Mouse (Mus musculus) heart, adult 18-20 months (tissue): ENCODE results near the gene Bid. TPM values are rescaled to one million over a fixed set of nuclear protein-coding genes. Genes with fewer than 3 reads are reported as not detected.
"Not testable (repeated sequence)": the region's sequence is repeated elsewhere in the genome, so short reads cannot be mapped to it uniquely, and the experiment has no call there.

Source experiments
- DNase-seq, 2 experiments: peaks; one replicate each; pipeline ENCODE4 v3.0.0; 2021 to 2022; ENCODE audit warnings: mixed read lengths in 1 of 2
- total RNA-seq, 2 experiments: library from RNA; stranded (reverse); gene quantifications; 2 replicates each; pipeline ENCODE4 v1.2.3; 2021

Gene Bid
- total RNA-seq, 2 experiments from 2014 or later, result 0.97 to 1.3 TPM

- DNase-seq, result no peak
Observed at GRCm38 (mm10) chr6:120937104-120937617, 20.5 kb upstream of the Bid start.

DNA sequence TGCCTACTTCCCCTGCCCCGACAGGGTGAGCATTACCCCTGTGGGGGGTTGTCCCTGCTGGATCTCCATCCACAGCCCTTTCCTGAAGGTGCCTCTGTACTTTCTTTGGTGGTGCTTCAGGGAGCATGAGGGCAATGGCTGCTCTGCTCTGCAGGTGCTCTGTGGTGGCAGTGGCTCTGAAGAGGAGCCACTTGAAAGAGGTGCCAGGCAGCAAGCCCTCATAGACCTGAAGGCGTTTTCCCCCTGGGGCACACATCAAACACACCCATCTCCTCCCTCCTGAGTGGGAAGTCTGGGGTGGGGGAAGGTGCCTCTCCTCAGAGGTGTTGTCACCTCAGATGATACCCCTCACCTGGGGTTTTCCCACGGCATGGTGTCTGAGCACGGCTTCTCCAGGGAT lies 17.5 kb upstream of the Bid start:
- no peak for DNase-seq

DNA sequence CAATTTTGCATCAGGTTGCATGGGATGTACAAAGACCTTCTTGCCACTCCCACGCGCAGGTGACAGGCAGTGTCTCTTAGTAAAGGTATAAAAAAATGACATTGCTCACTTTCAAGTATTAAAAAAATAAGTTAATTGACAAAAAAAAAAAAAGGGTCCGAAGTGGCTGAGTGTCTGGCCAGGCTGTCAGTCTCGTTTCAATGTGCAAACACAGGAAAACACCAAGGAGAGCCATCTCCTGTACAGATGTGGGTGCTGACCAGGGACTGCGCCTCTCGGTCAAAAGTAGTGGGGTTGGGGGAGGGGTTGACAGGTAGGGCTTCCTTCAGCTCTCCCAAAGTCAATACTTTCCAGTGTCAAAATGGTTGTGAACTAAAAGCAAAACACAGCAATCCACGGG lies 17.0 kb upstream of the Bid start:
- DNase-seq, result no peak

DNA sequence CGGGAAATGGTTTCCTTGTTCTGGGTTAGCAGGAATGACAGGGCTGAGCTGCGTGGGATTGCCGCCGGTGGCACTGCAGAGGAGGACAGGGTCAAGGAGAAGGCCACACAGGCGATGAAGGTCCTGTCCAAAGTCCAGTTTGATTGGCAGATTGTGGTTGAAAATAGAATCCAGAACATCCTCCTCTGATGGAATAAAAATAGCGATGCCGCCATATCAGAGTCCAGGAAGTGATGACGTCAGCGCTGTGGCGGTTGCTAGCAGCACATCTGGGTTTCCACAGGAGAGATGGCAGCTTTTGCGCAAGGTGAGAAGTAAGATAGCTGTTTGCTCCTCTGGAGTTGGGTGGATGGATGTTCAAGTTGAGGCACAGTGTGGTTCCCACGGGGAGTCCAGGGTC lies 15.9 kb upstream of the Bid start:
- DNase-seq, result peak; percentile 38 to 50

DNA sequence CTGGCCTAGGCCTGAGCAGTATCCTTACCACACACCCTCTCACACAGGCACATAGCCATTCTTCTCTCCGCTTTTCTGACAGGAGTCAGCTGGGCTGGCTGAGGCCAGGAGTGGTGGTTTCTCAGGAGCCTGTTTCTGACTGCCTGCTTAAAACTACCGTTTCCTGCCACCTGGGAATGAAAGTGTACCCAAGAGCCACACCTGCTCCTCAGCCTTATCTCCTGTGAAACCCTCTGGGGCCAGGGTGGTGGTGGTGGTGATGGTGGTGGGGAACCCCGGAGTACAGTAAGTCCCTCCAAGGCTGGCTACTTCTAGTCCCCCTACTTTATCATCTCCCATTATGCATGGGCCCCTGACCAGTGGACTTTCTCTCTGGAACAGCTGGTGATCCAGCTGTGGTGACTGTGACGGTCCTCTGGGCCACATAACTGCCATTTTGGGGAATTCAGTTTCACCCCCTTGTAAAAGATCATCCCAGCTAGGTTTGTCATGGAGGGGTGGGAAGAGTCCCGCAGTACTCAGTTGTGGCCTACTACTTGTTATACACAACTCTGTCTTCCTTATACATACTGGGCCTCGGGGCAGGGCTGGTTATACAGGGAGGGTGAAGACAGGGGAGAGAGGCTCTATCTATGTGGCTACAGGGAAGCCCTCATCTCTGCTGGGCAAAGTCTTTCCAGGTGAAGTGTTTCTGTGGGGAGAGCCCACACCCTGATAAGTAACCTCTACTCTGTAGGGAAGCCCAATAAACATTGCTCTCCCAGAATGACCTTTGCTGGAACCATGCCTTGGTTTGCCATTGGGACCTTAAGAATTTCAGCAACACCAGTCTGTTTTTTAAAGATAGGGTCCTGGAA lies 14.0 kb upstream of the Bid start:
- no peak for DNase-seq

DNA sequence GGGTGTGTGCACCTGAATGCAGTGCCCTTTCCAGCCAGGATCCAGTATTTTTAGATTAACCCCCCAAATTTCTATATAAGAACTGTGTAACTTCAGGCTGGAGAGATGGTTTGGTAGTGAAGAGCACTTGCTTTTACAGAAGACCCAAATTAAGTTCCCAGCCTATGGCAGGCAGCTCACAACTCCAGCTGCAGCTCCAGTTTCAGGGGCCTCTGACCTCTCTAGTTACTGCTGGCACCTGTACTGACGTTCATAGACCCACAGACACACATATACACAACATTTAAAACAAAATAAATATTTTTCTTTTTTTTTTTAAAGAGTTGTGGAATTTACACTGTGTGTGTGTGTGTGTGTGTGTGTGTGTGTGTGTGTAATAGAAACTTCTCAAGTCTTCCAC lies 12.8 kb upstream of the Bid start:
- no peak for DNase-seq

DNA sequence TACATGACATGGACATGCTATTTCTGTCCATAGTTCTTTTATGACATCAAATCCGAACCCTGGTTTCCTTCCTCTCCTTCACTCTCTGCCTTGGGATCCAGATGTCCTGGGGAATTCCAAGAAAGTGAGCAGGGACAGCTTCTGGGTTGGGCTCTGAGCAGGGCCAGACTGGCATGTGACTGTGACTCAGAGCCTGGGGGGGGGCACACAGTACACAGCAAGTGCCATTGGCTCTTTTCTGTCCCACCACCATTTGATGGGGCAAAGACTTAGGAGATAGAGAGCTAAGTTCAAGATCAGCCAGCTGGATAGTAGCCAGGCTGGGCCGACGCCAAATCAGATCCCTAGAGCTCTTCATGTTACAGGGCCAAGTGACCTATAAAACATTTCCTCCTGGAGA lies 11.1 kb upstream of the Bid start:
- peak; percentile 57 to 60 for DNase-seq

DNA sequence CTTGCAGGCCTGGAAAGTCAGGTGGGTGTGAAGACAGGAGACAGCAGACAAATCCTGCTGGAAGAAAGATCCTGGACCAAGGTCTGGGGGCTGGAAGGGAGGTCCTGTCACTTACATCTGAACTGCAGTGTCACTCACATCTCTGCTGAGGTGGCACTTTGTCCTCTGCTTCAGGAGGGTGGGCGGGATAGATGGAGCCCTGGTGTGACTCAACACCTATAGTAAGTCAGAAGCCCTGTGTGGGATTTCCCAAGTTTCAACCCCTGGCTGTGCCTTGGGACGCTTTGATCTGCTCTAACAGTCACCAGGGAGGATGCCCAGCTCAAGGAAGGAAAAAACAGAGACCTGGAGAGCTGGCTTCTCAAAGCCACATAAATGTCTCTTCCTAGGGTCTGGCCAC lies 10.2 kb upstream of the Bid start:
- DNase-seq, result no peak

- DNase-seq, result not testable (repeated sequence)
Observed at GRCm38 (mm10) chr6:120924791-120925321, 8.2 kb upstream of the Bid start.

DNA sequence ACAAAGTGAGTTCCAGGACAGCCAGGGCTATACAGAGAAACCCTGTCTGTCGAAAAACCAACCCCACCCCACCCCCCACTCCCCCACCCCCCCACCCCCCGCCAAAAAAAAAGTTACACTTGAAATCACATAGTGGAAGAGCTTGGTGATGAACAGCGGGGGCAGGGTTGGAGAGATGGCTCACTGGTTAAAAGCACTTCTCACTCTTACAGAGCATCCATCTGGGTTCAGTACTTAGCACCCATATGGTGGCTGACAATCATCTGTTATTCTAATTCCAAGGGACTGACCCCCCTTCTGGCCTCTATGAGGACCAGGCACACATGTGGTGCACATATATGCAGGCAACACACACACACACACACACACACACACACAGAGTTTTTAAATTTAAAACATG lies 1.3 kb upstream of the Bid start:
- DNase-seq, result no peak

DNA sequence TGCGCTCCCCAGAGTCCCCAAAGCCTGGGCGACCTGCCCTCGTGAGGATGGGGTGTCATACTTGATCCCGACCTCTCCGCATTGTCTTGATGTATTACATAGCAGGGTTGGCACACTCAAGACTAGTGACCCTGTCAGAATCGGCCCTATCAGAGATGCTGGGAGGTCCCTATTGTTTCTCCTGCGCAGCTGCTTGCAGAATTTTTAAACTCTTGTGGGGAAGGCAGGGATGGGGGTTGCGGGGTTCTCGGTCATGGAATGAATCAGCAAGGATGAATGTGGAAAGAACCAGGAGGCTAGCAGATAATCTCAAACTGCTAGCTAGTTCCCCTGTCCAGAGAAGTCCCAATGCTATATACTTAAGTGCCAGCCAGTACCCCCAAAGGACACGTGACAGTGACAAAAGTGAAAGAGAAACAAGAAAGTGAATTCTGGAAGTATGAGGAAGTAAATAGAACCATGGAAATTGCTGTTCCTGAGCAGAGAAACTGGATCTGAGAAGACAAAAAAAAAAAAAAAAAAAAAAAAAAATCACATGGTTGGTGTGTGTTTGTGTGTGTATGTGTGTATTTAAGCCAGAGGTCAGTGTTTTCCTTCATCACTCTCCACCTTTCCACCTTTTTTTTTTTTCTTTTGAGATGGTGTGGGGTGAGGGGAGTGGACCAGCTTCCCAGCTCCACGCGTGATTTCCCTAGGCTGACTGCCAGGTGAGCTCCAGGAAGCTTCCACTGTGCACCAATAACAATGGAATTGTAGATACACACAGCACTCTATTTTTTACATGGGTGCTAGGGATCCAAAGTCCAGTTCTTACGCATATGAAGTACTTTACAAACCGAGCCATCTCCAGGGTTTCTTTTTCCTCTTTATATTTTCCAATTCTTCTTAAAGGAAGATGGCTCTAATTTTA lies 574 bp upstream of the Bid start:
- peak; percentile 42 to 48 for DNase-seq

GRCm38 (mm10) chr6:120915649-120915975 lies 1.0 kb downstream of the Bid start:
- no peak for DNase-seq

DNA sequence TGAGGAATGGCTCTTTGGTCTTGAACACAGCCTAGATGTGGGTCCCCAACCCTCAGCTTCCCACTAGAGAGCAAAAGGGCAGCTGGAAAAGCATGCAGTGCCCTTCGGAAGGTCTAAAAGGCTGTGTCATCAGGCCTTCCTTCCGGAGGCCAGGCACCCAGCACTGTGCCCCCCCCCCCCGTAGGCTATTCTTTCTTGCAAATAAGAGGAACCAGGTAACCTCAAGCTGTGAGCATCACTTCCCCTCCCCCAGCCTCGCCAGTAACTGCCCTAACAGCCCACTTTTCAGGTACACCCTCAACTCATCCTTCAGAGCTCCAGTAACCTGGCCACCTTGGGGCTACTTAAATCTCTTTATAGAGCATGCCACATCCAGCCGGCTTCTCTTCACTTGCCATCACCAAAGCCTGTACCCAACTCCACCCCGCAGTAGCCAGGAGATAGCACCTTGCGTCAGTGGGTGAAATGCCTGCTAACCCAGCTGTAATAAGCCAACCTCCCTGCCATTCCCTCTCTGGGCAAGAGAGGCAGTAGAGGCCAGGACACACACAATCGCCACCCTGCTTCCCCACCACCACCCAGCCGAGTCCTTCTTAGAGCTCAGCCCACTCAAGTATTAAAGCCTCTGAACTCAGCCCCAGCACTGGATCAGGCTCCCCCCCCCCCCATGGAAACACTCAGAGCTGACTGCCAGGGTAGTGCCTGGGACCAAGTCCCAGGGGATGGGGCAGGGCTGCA lies 1.6 kb downstream of the Bid start:
- peak in 1 of 2 experiments; percentile 20 for DNase-seq

DNA sequence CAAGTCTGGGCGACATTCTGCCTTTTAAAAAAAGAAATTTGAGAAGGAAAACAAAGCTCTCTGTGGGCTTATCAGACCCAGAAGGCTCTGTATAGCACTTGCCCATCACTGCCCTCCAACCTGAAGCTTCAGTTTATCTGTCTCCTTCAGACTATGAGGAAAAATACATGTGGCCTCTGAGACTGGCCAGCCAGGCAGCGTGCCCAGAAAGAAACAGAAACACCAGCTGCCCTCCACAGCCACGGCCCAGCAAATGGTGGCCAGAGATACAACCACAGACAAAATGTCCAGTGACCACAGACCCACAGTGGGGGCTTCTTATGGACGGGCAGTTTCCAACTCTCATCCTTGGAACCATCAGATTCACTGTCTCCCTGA lies 2.1 kb downstream of the Bid start:
- no peak for DNase-seq

DNA sequence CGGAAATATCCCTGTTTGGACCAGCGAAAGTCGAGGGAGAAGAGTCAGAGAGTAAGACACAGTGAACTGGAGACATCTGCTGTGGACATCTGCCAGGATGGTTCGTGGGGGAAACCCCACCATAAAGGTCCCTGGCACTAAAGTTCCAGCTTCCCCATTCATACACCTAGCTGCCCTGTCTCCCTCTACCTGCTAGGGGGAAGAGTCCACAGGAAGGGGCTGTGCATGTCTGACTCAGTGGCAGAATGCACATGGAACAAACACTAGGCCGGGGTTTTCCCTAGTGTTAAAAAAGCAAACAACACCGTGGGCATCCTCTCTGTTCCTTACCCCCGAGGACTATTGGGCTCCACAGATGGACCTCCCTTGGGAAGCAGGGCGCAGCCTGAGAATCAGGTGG lies 2.9 kb downstream of the Bid start:
- DNase-seq, result no peak

- peak in 1 of 2 experiments; percentile 28 for DNase-seq
Observed at GRCm38 (mm10) chr6:120912931-120913330, 3.7 kb downstream of the Bid start.

GRCm38 (mm10) chr6:120911213-120912007 lies 5.2 kb downstream of the Bid start:
- DNase-seq, result peak; percentile 44 to 52

DNA sequence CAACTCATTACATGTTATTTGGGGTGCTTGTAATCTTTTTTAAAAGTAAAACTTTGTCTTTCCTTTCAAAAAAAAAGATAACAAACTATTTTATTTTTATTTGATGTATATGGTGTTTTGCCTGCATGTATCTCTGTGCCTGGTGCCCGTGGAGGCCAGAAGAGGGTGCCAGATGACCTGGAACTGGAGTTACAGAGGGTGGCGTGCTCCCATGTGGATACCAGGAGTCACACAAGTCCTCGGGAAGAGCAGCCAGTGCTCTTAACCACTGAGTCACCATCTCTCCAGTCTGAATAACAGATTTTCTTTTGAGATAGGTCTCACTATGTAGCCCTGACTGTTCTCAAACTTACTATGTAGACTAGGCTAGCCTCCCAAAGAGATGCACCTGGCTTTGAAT lies 7.2 kb downstream of the Bid start:
- DNase-seq, result no peak

GRCm38 (mm10) chr6:120907876-120908597 lies 8.6 kb downstream of the Bid start:
- DNase-seq, result not testable (repeated sequence)

DNA sequence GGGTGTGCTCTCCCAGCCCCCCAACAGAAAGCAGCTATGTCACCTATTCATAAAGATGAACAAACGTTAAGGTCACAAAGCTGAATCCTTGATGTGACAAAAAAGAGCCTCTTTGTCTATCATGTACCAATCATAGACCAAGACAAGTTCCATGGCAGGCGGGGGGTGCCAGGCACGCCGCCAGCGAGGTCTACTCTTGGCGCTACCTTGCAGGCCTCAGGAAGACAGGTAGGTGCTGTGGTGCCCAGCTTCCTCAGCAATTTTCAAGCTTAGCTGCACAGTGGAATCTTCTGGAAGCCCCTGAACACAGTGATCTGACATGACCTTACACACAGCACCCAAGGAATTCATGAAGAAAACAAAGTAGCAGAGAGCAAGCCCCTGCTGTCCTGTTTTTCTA lies 10.1 kb downstream of the Bid start:
- DNase-seq, result no peak

GRCm38 (mm10) chr6:120905111-120905510 lies 11.5 kb downstream of the Bid start:
- DNase-seq, result no peak
